Mouse (Mus musculus) brain, adult 2 months (tissue): ENCODE measurements around the gene Bola3.
A peak's percentile ranks its signal among the peaks of the same experiment; 100 is the strongest.

ENCODE experiments used
- DNase-seq: peaks from one replicate; pipeline ENCODE4 v3.0.0; 2011; ENCODE audit warnings: low read depth, low spot score

Gene Bola3

GRCm38 (mm10) chr6:83347916-83348315 lies 1.0 kb upstream of the Bola3 start:
- DNase-seq = no peak

- DNase-seq = peak; percentile 89
Measured at GRCm38 (mm10) chr6:83349274-83349958, 469 bp downstream of the Bola3 start.

GRCm38 (mm10) chr6:83350172-83350571 lies 1.2 kb downstream of the Bola3 start:
- no peak for DNase-seq

- no peak for DNase-seq
Measured at GRCm38 (mm10) chr6:83350851-83351405, 2.0 kb downstream of the Bola3 start.

- no peak for DNase-seq
Measured at GRCm38 (mm10) chr6:83351490-83352160, 2.7 kb downstream of the Bola3 start.

GRCm38 (mm10) chr6:83352666-83353410 lies 3.9 kb downstream of the Bola3 start:
- DNase-seq = peak; percentile 95

- no peak for DNase-seq
Measured at GRCm38 (mm10) chr6:83354856-83355781, 6.2 kb downstream of the Bola3 start.

- peak; percentile 90 for DNase-seq
Measured at GRCm38 (mm10) chr6:83356569-83357138, 7.7 kb downstream of the Bola3 start.

GRCm38 (mm10) chr6:83357436-83357835 lies 8.5 kb downstream of the Bola3 start:
- DNase-seq = no peak

GRCm38 (mm10) chr6:83361523-83362248 lies 12.7 kb downstream of the Bola3 start:
- no peak for DNase-seq

- peak; percentile 33 for DNase-seq
Measured at GRCm38 (mm10) chr6:83363075-83363474, 14.1 kb downstream of the Bola3 start.

GRCm38 (mm10) chr6:83370316-83370965 lies 21.5 kb downstream of the Bola3 start:
- DNase-seq = peak; percentile 80

- DNase-seq = peak; percentile 82
Measured at GRCm38 (mm10) chr6:83371350-83371749, 22.4 kb downstream of the Bola3 start.

GRCm38 (mm10) chr6:83373704-83374300 lies 24.9 kb downstream of the Bola3 start:
- no peak for DNase-seq

GRCm38 (mm10) chr6:83381510-83382491 lies 32.9 kb downstream of the Bola3 start:
- no peak for DNase-seq

GRCm38 (mm10) chr6:83385569-83386090 lies 36.7 kb downstream of the Bola3 start:
- no peak for DNase-seq

GRCm38 (mm10) chr6:83392166-83392780 lies 43.3 kb downstream of the Bola3 start:
- DNase-seq = peak; percentile 69
